Mouse (Mus musculus): ENCODE data around the gene Bcl2a1b. TPM values are rescaled to one million over a fixed set of nuclear protein-coding genes. Genes with fewer than 3 reads are reported as not detected.
"Not testable (repeated sequence)": the region's sequence is repeated elsewhere in the genome, so short reads cannot be mapped to it uniquely, and the experiment has no call there.

The Bcl2a1b gene
- total RNA-seq, 4 experiments from 2014 or later = 3.7 to 5.6 TPM; not detected in 2

- not testable (repeated sequence) for DNase-seq (ENCODE audit: low spot score in 2 of 2)
These were observed 41.6 kb downstream of the Bcl2a1b start for GRCm38 (mm10) chr9:89240516-89241019.

GRCm38 (mm10) chr9:89253400-89253799 lies 54.4 kb downstream of the Bcl2a1b start:
- no peak for DNase-seq (ENCODE audit: low spot score in 2 of 2)

- no peak for DNase-seq (ENCODE audit: low spot score in 2 of 2)
These were observed 57.7 kb downstream of the Bcl2a1b start for GRCm38 (mm10) chr9:89256556-89257335.

Other genes starting within 250 kb of the Bcl2a1b start
- gene Bcl2a1a, start 242.3 kb upstream of the Bcl2a1b start, total RNA-seq (2022) = 1 to 10 TPM in 1 of 4 experiments, under 1 TPM in 1, not detected in 2; 0.98 to 1.7 TPM
- under 1 TPM in 2 of 4 experiments, not detected in 2; 0.28 to 0.61 TPM for gene Trim43b, start 106.4 kb upstream of the Bcl2a1b start, total RNA-seq (2022)
- gene Gm29094, start 170 bp downstream of the Bcl2a1b start, total RNA-seq (2022) = 1 to 10 TPM in 1 of 4 experiments, under 1 TPM in 1, not detected in 2; 0.70 to 2.3 TPM
- gene Mthfs, start 11.5 kb downstream of the Bcl2a1b start, total RNA-seq (2022) = 10 to 100 TPM; 29.1 to 49.2 (median 42.0) TPM

All from left cerebral cortex, adult 8-10 months (tissue).